Mouse (Mus musculus): ENCODE data around the gene Kctd17. TPM values are rescaled to one million over a fixed set of nuclear protein-coding genes. Genes with fewer than 3 reads are reported as not detected.

The Kctd17 gene
- polyA plus RNA-seq, 1 experiment from 2014 or later, result 36.0 TPM

DNA sequence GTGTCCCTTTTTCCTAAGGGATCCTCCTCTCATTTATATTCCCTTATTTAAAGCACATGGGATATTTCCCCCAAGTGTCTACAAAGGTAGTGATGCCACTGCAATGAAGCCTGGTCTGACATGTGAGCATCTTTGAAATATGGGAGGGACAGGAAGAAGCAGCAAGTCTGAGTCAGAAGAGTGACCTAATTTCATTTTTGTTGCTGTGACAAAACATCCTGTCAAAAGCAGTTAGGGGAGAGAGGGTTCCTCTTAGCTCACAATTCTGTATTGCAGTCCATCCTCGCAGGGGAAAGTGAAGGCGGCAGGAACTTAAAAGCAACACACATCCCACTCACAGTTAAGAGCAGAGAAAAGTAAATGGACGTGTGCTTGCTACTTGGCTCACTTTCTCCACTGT is 37.5 kb upstream of the Kctd17 start:
- Histone ChIP-seq H3K9ac (replicated peaks; ENCODE audit: low read length) (no peak overlapping the region), H3K4me1 (ENCODE audit: control insufficient read depth, insufficient read depth, low read length) (no peaks in the 10 kb centered on the region), H3K9me3 (replicated peaks; ENCODE audit: control insufficient read depth, low read length) (no peaks in the 10 kb centered on the region), H3K27ac (replicated peaks; ENCODE audit: low read depth, low read length) (no peak overlapping the region), H3K4me3 (ENCODE audit: low read depth, low read length) (no peak overlapping the region), H3K36me3 (replicated peaks; ENCODE audit: control insufficient read depth, insufficient read depth, low read depth, low read length) (no peaks in the 10 kb centered on the region), H3K27me3 (ENCODE audit: control insufficient read depth, insufficient read depth, low read length) (no peaks in the 10 kb centered on the region), H3K4me2 (ENCODE audit: low read depth, low read length) (no peak overlapping the region)
- no peak for DNase-seq (ENCODE audit: low spot score)
- ATAC-seq (replicated peaks; ENCODE audit: insufficient number of reproducible peaks, low FRiP score, low TSS enrichment, low read depth), result no peak
- WGBS, result 80% methylated on average over 3 of the region's 3 CpGs

DNA sequence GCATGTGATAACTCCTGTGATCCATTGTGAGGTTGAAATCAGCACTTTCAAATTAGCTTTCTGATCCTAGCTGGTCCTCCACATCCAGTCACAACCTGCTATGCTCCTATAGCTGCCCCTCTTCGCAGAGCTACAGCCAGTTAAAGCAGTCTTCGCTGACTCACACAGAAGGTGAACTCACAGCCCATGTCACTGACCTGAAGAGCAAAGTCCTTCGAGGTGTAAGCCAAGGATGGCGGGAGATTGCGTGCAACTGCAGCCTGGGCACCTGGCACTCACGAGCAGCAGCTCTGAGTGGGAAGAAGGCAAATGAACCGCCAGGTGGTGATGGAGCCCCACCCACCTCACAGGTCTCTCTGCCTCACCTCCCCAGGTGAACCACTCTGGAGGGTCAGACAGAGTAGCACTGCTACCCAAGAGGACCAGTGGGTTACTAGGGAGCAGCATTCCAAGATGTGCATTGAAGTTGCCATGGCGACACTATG is 32.8 kb upstream of the Kctd17 start, which contains the start of gene Tex33:
Gene Tex33 (minus strand): TSS at position 435 of the 485 bp plus-strand sequence.
- no peak within 1 kb of the TSS for H3K4me3 ChIP-seq (ENCODE audit: low read depth, low read length)
- H3K4me1 ChIP-seq (ENCODE audit: control insufficient read depth, insufficient read depth, low read length), result no peaks in the 10 kb centered on the region
- H3K9me3 ChIP-seq (replicated peaks; ENCODE audit: control insufficient read depth, low read length), result no peaks in the 10 kb centered on the region
- H3K9ac ChIP-seq (replicated peaks; ENCODE audit: low read length), result no peak within 1 kb of the TSS
- ATAC-seq (replicated peaks; ENCODE audit: insufficient number of reproducible peaks, low FRiP score, low TSS enrichment, low read depth) (no peak; the same call in 1 of the 2 replicates), DNase-seq (ENCODE audit: low spot score) (no peak)
- no peaks in the 10 kb centered on the region for H3K36me3 ChIP-seq (replicated peaks; ENCODE audit: control insufficient read depth, insufficient read depth, low read depth, low read length)
- H3K4me2 ChIP-seq (ENCODE audit: low read depth, low read length), result no peak within 1 kb of the TSS
- H3K27ac ChIP-seq (replicated peaks; ENCODE audit: low read depth, low read length), result no peak within 1 kb of the TSS
- no peaks in the 10 kb centered on the region for H3K27me3 ChIP-seq (ENCODE audit: control insufficient read depth, insufficient read depth, low read length)
- 81% methylated on average over 8 of the region's 8 CpGs for WGBS

DNA sequence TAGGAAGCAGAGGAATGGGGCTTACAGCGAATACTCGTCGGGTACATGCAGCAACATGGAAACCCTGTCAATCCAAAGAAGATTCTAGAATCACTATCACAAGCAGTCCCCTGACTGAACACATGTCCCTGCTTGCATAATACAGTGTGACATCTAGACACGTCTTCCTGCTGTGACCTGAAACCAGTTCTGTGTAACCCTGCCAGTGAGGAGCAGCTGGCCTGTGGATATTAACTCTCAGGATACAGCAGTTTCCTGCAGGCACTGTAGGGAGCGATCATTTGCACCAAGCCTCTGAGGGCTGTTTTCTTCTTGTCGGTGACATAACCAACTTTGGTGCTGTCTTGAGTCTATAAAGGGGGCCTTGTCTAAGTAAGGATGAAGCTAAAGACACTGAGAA is 27.0 kb upstream of the Kctd17 start:
- WGBS, result 79% methylated on average over 6 of the region's 6 CpGs
- Histone ChIP-seq H3K9me3 (replicated peaks; ENCODE audit: control insufficient read depth, low read length) (no peaks in the 10 kb centered on the region), H3K27ac (replicated peaks; ENCODE audit: low read depth, low read length) (no peak overlapping the region), H3K9ac (replicated peaks; ENCODE audit: low read length) (no peak overlapping the region), H3K4me1 (ENCODE audit: control insufficient read depth, insufficient read depth, low read length) (no peaks in the 10 kb centered on the region; the same call in 1 of the 2 replicates), H3K36me3 (replicated peaks; ENCODE audit: control insufficient read depth, insufficient read depth, low read depth, low read length) (no peaks in the 10 kb centered on the region), H3K4me3 (ENCODE audit: low read depth, low read length) (no peak overlapping the region), H3K4me2 (ENCODE audit: low read depth, low read length) (no peak overlapping the region), H3K27me3 (ENCODE audit: control insufficient read depth, insufficient read depth, low read length) (no peaks in the 10 kb centered on the region)
- no peak for DNase-seq (ENCODE audit: low spot score)
- no peak for ATAC-seq (replicated peaks; ENCODE audit: insufficient number of reproducible peaks, low FRiP score, low TSS enrichment, low read depth)

DNA sequence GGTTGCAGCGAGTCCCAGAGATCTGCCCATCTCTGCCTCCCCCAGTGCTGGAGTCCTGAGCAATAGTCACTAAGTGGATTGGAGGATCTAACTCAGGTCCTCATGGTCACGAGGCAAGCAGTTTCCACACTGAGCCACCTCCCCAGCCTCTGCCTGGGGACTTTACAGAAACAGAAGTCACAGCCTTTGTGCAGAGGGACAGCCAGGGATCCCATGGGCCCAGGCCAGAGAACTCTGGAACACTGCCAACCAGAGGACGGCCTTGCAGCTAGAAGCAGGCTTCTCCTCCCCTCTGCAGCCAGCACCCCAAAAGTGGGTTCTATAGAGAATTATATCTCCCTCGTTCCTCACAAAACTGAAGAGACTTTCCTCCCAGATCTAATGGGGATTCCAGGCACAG is 26.4 kb upstream of the Kctd17 start:
- no peaks in the 10 kb centered on the region; the same call in 1 of the 2 replicates for H3K4me1 ChIP-seq (ENCODE audit: control insufficient read depth, insufficient read depth, low read length)
- no peak overlapping the region for H3K27ac ChIP-seq (replicated peaks; ENCODE audit: low read depth, low read length)
- no peaks in the 10 kb centered on the region for H3K36me3 ChIP-seq (replicated peaks; ENCODE audit: control insufficient read depth, insufficient read depth, low read depth, low read length)
- H3K4me3 ChIP-seq (ENCODE audit: low read depth, low read length), result no peak overlapping the region
- WGBS, result 75% methylated on average over 4 of the region's 4 CpGs
- no peak for DNase-seq (ENCODE audit: low spot score)
- H3K9ac ChIP-seq (replicated peaks; ENCODE audit: low read length), result no peak overlapping the region
- H3K9me3 ChIP-seq (replicated peaks; ENCODE audit: control insufficient read depth, low read length), result no peaks in the 10 kb centered on the region
- H3K27me3 ChIP-seq (ENCODE audit: control insufficient read depth, insufficient read depth, low read length), result no peaks in the 10 kb centered on the region
- no peak overlapping the region for H3K4me2 ChIP-seq (ENCODE audit: low read depth, low read length)
- no peak for ATAC-seq (replicated peaks; ENCODE audit: insufficient number of reproducible peaks, low FRiP score, low TSS enrichment, low read depth)

DNA sequence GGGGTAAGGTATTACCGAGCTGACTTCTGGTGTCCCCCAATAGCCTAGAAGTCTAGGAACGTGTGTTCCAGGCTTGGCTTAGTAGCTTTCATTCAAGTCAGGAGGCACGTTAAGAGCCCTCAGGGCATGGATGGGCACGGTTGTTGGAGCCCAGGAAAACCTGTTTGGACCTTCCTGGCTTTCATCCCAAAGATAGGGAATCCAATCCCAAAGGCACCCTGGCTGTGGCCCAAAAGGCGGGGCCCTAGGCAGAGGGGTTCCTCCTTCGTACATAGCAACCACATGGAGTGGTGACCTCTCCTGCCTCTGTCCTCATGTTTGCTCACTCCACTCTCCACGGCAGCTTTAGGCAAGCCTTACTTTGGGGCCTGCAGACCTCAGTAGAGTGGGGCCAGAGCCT is 25.9 kb upstream of the Kctd17 start:
- Histone ChIP-seq H3K27me3 (ENCODE audit: control insufficient read depth, insufficient read depth, low read length) (no peaks in the 10 kb centered on the region), H3K27ac (replicated peaks; ENCODE audit: low read depth, low read length) (no peak overlapping the region), H3K4me2 (ENCODE audit: low read depth, low read length) (no peak overlapping the region), H3K36me3 (replicated peaks; ENCODE audit: control insufficient read depth, insufficient read depth, low read depth, low read length) (no peaks in the 10 kb centered on the region), H3K9ac (replicated peaks; ENCODE audit: low read length) (no peak overlapping the region), H3K4me3 (ENCODE audit: low read depth, low read length) (no peak overlapping the region), H3K4me1 (ENCODE audit: control insufficient read depth, insufficient read depth, low read length) (no peaks in the 10 kb centered on the region; the same call in 1 of the 2 replicates), H3K9me3 (replicated peaks; ENCODE audit: control insufficient read depth, low read length) (no peaks in the 10 kb centered on the region)
- 80% methylated on average over 7 of the region's 7 CpGs for WGBS
- DNase-seq (ENCODE audit: low spot score) (no peak), ATAC-seq (replicated peaks; ENCODE audit: insufficient number of reproducible peaks, low FRiP score, low TSS enrichment, low read depth) (no peak)

DNA sequence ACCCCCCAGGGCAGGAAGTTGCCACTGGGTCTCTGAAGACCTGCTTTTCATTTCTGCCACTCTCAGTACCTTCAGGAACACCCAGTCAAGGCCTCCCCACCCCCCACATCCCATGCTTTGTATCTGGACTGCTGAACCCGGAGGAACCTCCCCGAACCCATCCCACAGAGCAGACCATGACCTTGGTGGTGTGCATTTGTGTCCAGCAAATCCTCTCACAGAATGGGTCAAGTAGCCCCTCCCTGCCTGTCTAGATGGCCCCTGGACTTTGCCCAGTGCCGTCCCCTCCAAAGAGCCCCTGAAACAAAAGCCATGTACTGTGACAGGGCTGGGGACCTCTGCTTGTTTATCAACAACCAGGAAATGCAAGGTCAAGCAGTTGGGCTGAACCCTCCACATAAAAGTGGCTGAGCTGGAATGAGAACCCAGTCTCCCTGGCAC is 25.0 kb upstream of the Kctd17 start:
- DNase-seq (ENCODE audit: low spot score) (no peak), ATAC-seq (replicated peaks; ENCODE audit: insufficient number of reproducible peaks, low FRiP score, low TSS enrichment, low read depth) (no peak)
- Histone ChIP-seq H3K9ac (replicated peaks; ENCODE audit: low read length) (no peak overlapping the region), H3K4me1 (ENCODE audit: control insufficient read depth, insufficient read depth, low read length) (no peaks in the 10 kb centered on the region; the same call in 1 of the 2 replicates), H3K9me3 (replicated peaks; ENCODE audit: control insufficient read depth, low read length) (no peaks in the 10 kb centered on the region), H3K4me3 (ENCODE audit: low read depth, low read length) (no peak overlapping the region), H3K4me2 (ENCODE audit: low read depth, low read length) (no peak overlapping the region), H3K36me3 (replicated peaks; ENCODE audit: control insufficient read depth, insufficient read depth, low read depth, low read length) (no peaks in the 10 kb centered on the region), H3K27ac (replicated peaks; ENCODE audit: low read depth, low read length) (no peak overlapping the region), H3K27me3 (ENCODE audit: control insufficient read depth, insufficient read depth, low read length) (no peaks in the 10 kb centered on the region)
- 38% methylated on average over 3 of the region's 3 CpGs for WGBS

DNA sequence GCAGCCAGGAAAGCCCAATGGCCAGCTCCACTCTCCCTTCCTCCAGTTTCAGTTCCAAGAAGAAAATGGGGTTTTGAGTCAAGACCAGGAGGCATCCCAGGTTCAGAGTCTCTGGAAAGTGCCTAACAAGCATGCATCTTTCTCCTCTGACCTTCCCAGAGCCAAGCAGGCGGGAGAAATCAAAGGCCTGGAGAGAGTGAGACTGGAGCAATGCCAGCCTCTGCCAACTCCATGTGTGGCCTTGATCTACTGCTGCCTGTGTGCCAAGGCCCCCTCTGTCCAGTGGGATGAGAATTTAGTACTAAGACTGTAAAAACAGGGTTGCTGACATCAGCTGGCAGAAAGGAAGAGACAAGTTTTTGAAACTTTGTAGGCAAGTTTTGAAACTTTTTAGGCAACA is 24.5 kb upstream of the Kctd17 start:
- Histone ChIP-seq H3K4me3 (ENCODE audit: low read depth, low read length) (no peak overlapping the region), H3K9ac (replicated peaks; ENCODE audit: low read length) (no peak overlapping the region), H3K4me1 (ENCODE audit: control insufficient read depth, insufficient read depth, low read length) (no peaks in the 10 kb centered on the region; the same call in 1 of the 2 replicates), H3K36me3 (replicated peaks; ENCODE audit: control insufficient read depth, insufficient read depth, low read depth, low read length) (no peaks in the 10 kb centered on the region), H3K27me3 (ENCODE audit: control insufficient read depth, insufficient read depth, low read length) (no peaks in the 10 kb centered on the region), H3K27ac (replicated peaks; ENCODE audit: low read depth, low read length) (no peak overlapping the region), H3K4me2 (ENCODE audit: low read depth, low read length) (no peak overlapping the region), H3K9me3 (replicated peaks; ENCODE audit: control insufficient read depth, low read length) (no peaks in the 10 kb centered on the region)
- WGBS, result 78% methylated on average over 1 of the region's 1 CpGs
- no peak for ATAC-seq (replicated peaks; ENCODE audit: insufficient number of reproducible peaks, low FRiP score, low TSS enrichment, low read depth)
- no peak for DNase-seq (ENCODE audit: low spot score)

DNA sequence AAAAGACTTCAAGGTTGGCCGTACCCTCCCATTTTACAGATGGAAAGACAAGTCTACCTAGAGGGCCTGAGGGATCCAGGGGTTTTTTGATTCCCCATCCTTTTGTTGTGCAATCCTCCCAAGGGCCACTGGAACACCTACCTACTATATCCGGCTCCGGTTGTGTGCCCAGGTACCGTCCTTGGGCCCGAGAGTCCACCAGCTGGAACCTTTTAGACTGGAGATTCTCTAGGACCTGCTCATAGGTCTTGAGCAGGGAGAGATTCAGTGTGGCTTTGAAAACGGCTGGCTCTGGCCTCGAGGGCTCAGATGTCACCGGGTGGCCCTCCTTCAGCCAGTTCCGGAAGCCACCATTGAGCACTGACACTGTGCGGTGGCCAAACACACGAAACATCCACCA is 23.3 kb upstream of the Kctd17 start:
- no peak overlapping the region; the same call in 1 of the 2 replicates for H3K9ac ChIP-seq (replicated peaks; ENCODE audit: low read length)
- H3K9me3 ChIP-seq (replicated peaks; ENCODE audit: control insufficient read depth, low read length), result no peaks in the 10 kb centered on the region
- H3K27ac ChIP-seq (replicated peaks; ENCODE audit: low read depth, low read length), result no peak overlapping the region
- H3K27me3 ChIP-seq (ENCODE audit: control insufficient read depth, insufficient read depth, low read length), result peaks cover 7% of the 10 kb centered on the region
- H3K4me3 ChIP-seq (ENCODE audit: low read depth, low read length), result peak overlapping the region; percentile 60
- DNase-seq (ENCODE audit: low spot score) (no peak), ATAC-seq (replicated peaks; ENCODE audit: insufficient number of reproducible peaks, low FRiP score, low TSS enrichment, low read depth) (no peak)
- peak overlapping the region; percentile 87 for H3K4me2 ChIP-seq (ENCODE audit: low read depth, low read length)
- peaks cover 1% of the 10 kb centered on the region; the same call in 1 of the 2 replicates for H3K4me1 ChIP-seq (ENCODE audit: control insufficient read depth, insufficient read depth, low read length)
- H3K36me3 ChIP-seq (replicated peaks; ENCODE audit: control insufficient read depth, insufficient read depth, low read depth, low read length), result no peaks in the 10 kb centered on the region
- WGBS, result 51% methylated on average over 11 of the region's 11 CpGs

All from embryonic facial prominence, embryonic 11.5 days (tissue).